In the genomic region with DNA sequence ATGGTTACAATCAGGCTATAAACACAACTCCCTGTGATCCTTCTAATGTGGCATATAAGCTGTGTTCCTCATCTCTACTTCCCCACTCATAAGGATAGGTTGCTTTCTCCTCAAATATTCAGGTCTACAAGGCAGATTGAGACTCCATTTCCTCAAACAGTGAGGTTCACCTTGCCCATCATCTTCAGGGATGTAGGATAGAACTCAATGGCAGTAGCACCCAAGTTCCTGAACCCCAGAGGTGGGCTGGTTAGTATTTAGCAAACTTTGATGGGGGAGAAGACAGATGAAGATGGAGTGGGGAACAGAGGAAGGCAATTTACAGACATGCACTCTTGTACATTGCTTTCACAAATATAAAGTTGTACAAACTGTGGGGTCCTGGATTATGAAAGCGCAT, we compare ENCODE assay signal across 30 mouse cellular contexts.
"Had no signal": no experiment of that assay in that cellular context is flagged by ENCODE, and none has a peak within 500 bp of the region (broad histone marks: within the 10 kb centered on the region; RNA-seq: fewer than 3 reads in every experiment).

No protein-coding gene starts in this region.

- H3K4me3 ChIP-seq: left cerebral cortex, adult 2 months; limb, embryonic 12.5 days; limb, embryonic 13.5 days; liver, embryonic 12.5 days; liver, embryonic 13.5 days; liver, embryonic 15.5 days; lung, embryonic 15.5 days; megakaryocyte, embryonic 14.5 days; midbrain, embryonic 12.5 days; midbrain, embryonic 13.5 days; midbrain, embryonic 15.5 days; myocyte; neural tube, embryonic 12.5 days; neural tube, embryonic 13.5 days had no signal

- H3K9ac ChIP-seq: limb, embryonic 12.5 days; limb, embryonic 13.5 days; liver, embryonic 12.5 days; liver, embryonic 13.5 days; liver, embryonic 14.5 days; liver, embryonic 15.5 days; liver, postnatal 0 days; lung, embryonic 14.5 days; lung, embryonic 15.5 days; midbrain, embryonic 12.5 days; midbrain, embryonic 13.5 days; midbrain, embryonic 15.5 days; neural tube, embryonic 12.5 days; neural tube, embryonic 13.5 days had no signal

- H3K36me3 ChIP-seq: limb, embryonic 12.5 days; limb, embryonic 13.5 days; liver, embryonic 12.5 days; liver, embryonic 13.5 days; liver, embryonic 15.5 days; lung, embryonic 15.5 days; midbrain, embryonic 12.5 days; midbrain, embryonic 13.5 days; midbrain, embryonic 15.5 days; neural tube, embryonic 12.5 days; neural tube, embryonic 13.5 days had no signal

- H3K27me3 ChIP-seq: limb, embryonic 12.5 days; limb, embryonic 13.5 days; liver, embryonic 12.5 days; liver, embryonic 13.5 days; liver, embryonic 15.5 days; lung, embryonic 15.5 days; megakaryocyte, embryonic 14.5 days; midbrain, embryonic 12.5 days; midbrain, embryonic 13.5 days; midbrain, embryonic 15.5 days; neural tube, embryonic 12.5 days; neural tube, embryonic 13.5 days had no signal

- H3K4me1 ChIP-seq: limb, embryonic 12.5 days; liver, embryonic 12.5 days; liver, embryonic 13.5 days; liver, embryonic 15.5 days; lung, embryonic 15.5 days; megakaryocyte, embryonic 14.5 days; midbrain, embryonic 12.5 days; midbrain, embryonic 13.5 days; midbrain, embryonic 15.5 days; neural tube, embryonic 12.5 days; neural tube, embryonic 13.5 days had no signal

- H3K9me3 ChIP-seq: limb, embryonic 12.5 days; limb, embryonic 13.5 days; liver, embryonic 12.5 days; liver, embryonic 13.5 days; liver, embryonic 15.5 days; lung, embryonic 15.5 days; megakaryocyte, embryonic 14.5 days; midbrain, embryonic 12.5 days; midbrain, embryonic 13.5 days; midbrain, embryonic 15.5 days; neural tube, embryonic 12.5 days; neural tube, embryonic 13.5 days had no signal

- H3K4me2 ChIP-seq: limb, embryonic 12.5 days; limb, embryonic 13.5 days; liver, embryonic 11.5 days; liver, embryonic 12.5 days; liver, embryonic 13.5 days; liver, embryonic 15.5 days; lung, embryonic 14.5 days; lung, embryonic 15.5 days; midbrain, embryonic 12.5 days; midbrain, embryonic 13.5 days; midbrain, embryonic 15.5 days; neural tube, embryonic 12.5 days; neural tube, embryonic 13.5 days had no signal

- H3K27ac ChIP-seq: left cerebral cortex, adult 2 months; limb, embryonic 12.5 days; liver, embryonic 12.5 days; liver, embryonic 13.5 days; liver, embryonic 14.5 days; liver, embryonic 15.5 days; lung, embryonic 15.5 days; macrophage; midbrain, embryonic 12.5 days; midbrain, embryonic 13.5 days; midbrain, embryonic 15.5 days; neural tube, embryonic 12.5 days; neural tube, embryonic 13.5 days had no signal

- DNase-seq: left cerebral cortex, postnatal 4 days; liver; liver, embryonic 13.5 days; liver, postnatal 0 days; lung, adult 18-20 months; lung, adult 2 months; lung, embryonic 14.5 days; lung, postnatal 10 days; lung, postnatal 14 days; lung, postnatal 36 days; lung, postnatal 4 days; midbrain, embryonic 14.5 days had no signal

- ATAC-seq: liver, embryonic 12.5 days; liver, postnatal 0 days; lung, postnatal 0 days; midbrain, embryonic 13.5 days; midbrain, embryonic 15.5 days; midbrain, embryonic 16.5 days had no signal
